Mouse (Mus musculus): Measurements from ENCODE around the gene Tpcn1. TPM values are rescaled to one million over a fixed set of nuclear protein-coding genes. Genes with fewer than 3 reads are reported as not detected.

Tpcn1 gene
- polyA plus RNA-seq, 1 experiment from 2014 or later, result 12.4 TPM

DNA sequence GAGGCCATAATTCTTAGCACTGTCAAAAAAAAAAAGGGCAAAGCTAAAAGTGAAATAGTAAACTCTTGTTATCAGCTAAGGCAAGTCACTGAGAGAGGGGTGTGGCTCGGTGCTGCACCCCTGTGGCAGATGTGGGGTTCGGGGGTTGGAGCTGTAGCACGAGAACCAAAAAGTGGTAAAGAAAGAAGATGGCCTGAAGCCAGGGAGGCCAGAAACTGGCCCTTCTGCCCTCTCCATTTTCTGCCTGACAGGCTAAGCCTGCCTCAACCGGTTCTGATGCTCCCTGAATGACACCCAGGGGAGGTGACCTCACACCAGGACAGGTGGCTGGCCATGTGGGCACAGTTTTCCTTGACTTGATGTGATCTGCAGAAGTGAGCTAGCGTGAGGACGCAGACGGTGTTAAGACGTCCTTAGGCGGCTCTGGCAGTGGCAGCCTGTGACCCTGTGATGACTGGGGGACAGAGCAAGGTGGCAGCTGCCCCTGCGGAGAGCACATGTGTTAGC is 10.5 kb downstream of the Tpcn1 start:
- no peak for ATAC-seq (replicated peaks; ENCODE audit: insufficient number of reproducible peaks, insufficient read depth, low FRiP score, low read depth)
- peaks cover 3% of the 10 kb centered on the region; the same call in 1 of the 2 replicates for H3K36me3 ChIP-seq
- no peaks in the 10 kb centered on the region for H3K27me3 ChIP-seq
- no peak overlapping the region for H3K4me3 ChIP-seq
- no peaks in the 10 kb centered on the region for H3K9me3 ChIP-seq (replicated peaks)
- WGBS, result 47% methylated on average over 10 of the region's 10 CpGs
- peak overlapping the region; percentile 69; the same call in 1 of the 2 replicates for H3K27ac ChIP-seq
- H3K4me2 ChIP-seq, result no peak overlapping the region
- no peak overlapping the region for H3K9ac ChIP-seq
- H3K4me1 ChIP-seq (replicated peaks), result peaks cover 41% of the 10 kb centered on the region

DNA sequence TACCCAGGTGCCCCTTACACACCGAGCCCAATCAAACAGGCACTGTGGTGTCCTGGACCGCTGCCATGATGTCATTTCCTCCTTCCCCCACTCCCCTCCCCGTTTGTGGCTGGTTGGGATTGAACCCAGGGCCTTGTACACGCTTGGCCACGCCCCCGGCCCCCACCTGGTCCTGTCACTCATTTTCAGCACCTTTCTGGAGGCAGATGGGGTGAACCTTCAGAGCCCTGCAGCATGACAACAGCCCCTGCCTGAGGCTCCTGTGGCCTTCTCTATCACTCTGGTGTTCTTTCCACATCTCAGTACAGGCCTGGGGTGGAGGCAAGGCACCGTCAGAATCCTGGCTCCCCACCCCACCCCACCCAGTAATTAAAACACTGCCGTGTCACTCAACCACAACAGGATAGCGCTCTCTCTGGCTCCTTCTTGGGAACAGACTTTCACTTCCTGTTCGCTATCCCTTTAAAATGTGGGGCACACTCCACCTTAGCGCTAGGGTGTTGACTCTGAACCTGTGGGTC is 11.6 kb downstream of the Tpcn1 start:
- Histone ChIP-seq H3K4me2 (no peak overlapping the region), H3K36me3 (peaks cover 3% of the 10 kb centered on the region; the same call in 1 of the 2 replicates), H3K9me3 (replicated peaks) (no peaks in the 10 kb centered on the region), H3K4me1 (replicated peaks) (peaks cover 39% of the 10 kb centered on the region), H3K9ac (no peak overlapping the region), H3K27me3 (no peaks in the 10 kb centered on the region), H3K4me3 (no peak overlapping the region), H3K27ac (no peak overlapping the region)
- WGBS, result 63% methylated on average over 11 of the region's 11 CpGs
- ATAC-seq (replicated peaks; ENCODE audit: insufficient number of reproducible peaks, insufficient read depth, low FRiP score, low read depth), result no peak

DNA sequence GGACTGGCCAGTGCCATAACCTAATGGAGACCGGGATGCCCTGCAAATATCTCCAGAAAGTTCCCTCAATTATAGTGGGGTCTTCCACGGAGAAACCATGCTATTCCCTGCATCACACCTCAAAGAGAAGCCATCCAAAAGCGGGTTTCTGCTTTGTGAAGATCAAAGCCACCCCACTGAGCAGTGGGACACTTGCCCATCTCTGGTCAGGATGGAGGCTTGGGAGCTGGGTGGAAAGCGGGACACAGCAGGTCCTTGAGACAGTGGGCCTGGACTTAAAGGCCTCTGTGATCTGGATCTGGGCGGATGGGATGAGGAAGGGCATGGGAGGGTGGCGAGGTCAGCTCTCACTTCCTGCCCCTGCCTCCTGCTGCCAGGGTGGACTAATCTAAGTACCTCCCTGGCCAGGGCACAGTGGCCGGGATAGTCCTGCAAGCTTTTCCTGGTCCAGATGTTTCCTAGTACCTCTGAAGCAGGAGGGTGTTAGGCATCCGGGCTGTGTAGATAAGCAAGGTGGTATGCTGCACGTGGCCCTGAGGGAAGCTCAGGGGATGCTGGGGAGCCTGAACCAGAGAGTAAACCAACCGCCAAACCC is 13.9 kb downstream of the Tpcn1 start:
- H3K4me3 ChIP-seq, result no peak overlapping the region
- H3K27me3 ChIP-seq, result no peaks in the 10 kb centered on the region
- H3K9me3 ChIP-seq (replicated peaks), result no peaks in the 10 kb centered on the region
- WGBS, result 57% methylated on average over 10 of the region's 10 CpGs
- H3K4me1 ChIP-seq (replicated peaks), result peaks cover 47% of the 10 kb centered on the region
- no peak for ATAC-seq (replicated peaks; ENCODE audit: insufficient number of reproducible peaks, insufficient read depth, low FRiP score, low read depth)
- H3K27ac ChIP-seq, result no peak overlapping the region
- H3K36me3 ChIP-seq, result no peaks in the 10 kb centered on the region
- no peak overlapping the region for H3K4me2 ChIP-seq
- no peak overlapping the region for H3K9ac ChIP-seq

DNA sequence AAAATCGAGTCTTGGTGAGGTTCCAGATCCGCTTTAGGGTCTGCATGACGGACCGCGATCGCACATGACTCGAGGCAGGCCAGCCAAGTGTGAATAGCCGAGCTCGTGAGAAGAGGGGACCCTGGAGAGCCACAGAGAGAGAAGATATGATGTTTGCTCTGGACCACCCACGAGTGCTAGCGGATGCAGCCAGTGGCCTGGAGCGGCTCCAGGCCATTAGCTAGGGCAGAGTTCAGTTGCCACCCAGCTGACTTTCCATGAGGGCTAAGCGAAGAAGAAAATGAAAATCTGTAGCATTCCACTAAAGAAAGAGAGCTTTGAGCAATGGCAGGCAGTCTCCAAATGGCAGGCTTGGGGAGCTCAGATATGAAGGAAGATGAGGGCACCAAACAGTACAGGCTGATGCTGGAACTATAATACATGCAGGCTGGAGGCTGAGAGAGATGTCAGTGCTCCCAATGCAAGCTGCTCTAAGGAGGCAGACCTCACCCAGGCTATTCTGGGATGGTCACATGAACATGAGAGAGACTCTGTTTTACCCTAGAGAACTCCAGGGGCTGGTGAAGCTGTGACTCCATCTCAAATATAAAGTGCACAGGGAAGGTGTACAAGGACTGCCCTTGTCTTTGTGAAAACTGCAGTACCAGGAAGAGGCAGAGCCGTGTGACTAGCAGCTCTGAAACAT is 17.3 kb downstream of the Tpcn1 start:
- no peak overlapping the region for H3K9ac ChIP-seq
- no peak overlapping the region for H3K4me3 ChIP-seq
- ATAC-seq (replicated peaks; ENCODE audit: insufficient number of reproducible peaks, insufficient read depth, low FRiP score, low read depth), result 0 out of 2 replicates have a peak, but pooled peaks have one; percentile 24
- 59% methylated on average over 14 of the region's 14 CpGs for WGBS
- H3K9me3 ChIP-seq (replicated peaks), result no peaks in the 10 kb centered on the region
- H3K27me3 ChIP-seq, result no peaks in the 10 kb centered on the region
- peaks cover 54% of the 10 kb centered on the region for H3K4me1 ChIP-seq (replicated peaks)
- H3K36me3 ChIP-seq, result no peaks in the 10 kb centered on the region
- H3K27ac ChIP-seq, result peak overlapping the region; percentile 31; the same call in 1 of the 2 replicates
- no peak overlapping the region for H3K4me2 ChIP-seq

DNA sequence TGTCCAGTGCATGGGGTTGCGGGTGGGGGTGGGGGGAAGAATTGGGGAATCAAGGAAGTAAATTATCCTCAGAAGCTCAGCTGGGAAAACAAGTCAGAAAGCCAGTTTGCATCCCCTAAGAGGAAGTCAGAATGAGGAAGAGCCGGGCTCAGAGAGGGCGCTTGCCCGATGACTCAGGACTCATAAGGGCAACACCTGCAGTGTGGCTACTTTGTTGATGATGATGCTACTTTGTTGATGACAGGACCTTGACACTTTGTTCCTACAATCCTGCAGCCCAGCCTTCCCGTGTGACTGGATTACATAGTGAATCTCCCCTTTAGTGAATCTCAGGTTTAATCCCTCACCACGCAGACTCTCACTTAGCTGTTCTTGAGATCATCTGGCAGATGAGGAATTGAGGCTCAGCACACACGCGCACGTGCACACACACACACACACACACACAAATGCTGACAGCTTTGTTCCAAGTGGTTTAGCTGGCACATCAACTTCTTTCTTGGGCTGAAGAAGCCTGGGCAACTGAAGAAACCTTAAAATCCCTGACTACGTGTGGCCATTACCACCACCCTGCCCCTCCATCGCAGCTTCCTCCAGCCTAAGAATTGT is 18.1 kb downstream of the Tpcn1 start:
- Histone ChIP-seq H3K4me3 (no peak overlapping the region), H3K9ac (no peak overlapping the region), H3K4me1 (replicated peaks) (peaks cover 62% of the 10 kb centered on the region), H3K27ac (no peak overlapping the region), H3K4me2 (no peak overlapping the region), H3K9me3 (replicated peaks) (no peaks in the 10 kb centered on the region), H3K27me3 (no peaks in the 10 kb centered on the region), H3K36me3 (no peaks in the 10 kb centered on the region)
- WGBS, result 83% methylated on average over 11 of the region's 11 CpGs
- ATAC-seq (replicated peaks; ENCODE audit: insufficient number of reproducible peaks, insufficient read depth, low FRiP score, low read depth), result no peak

DNA sequence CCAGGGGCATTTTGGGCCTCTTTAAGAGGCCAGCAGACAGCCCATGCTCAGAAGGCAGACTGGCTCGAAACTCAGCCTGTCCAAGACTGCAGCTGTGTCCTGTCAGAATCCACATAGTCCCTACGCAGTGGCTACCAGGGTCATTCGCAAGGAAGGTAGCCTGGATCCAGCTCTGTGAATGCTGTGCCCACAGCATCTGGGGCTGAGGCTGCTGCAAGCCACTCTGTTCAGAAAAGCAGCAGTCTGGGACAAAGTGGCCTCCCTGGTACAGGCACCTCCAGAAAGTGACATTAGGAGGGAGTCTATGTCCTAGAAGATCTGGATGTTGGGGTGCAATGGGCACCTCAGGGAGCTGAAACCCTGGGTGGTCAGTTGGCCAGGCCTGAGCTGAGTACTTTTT is 18.7 kb downstream of the Tpcn1 start:
- H3K4me2 ChIP-seq, result no peak overlapping the region
- H3K36me3 ChIP-seq, result no peaks in the 10 kb centered on the region
- H3K9ac ChIP-seq, result no peak overlapping the region
- ATAC-seq (replicated peaks; ENCODE audit: insufficient number of reproducible peaks, insufficient read depth, low FRiP score, low read depth), result no peak
- H3K4me3 ChIP-seq, result no peak overlapping the region
- no peaks in the 10 kb centered on the region for H3K9me3 ChIP-seq (replicated peaks)
- H3K27ac ChIP-seq, result no peak overlapping the region
- peaks cover 67% of the 10 kb centered on the region for H3K4me1 ChIP-seq (replicated peaks)
- no peaks in the 10 kb centered on the region for H3K27me3 ChIP-seq
- 75% methylated on average over 3 of the region's 3 CpGs for WGBS

DNA sequence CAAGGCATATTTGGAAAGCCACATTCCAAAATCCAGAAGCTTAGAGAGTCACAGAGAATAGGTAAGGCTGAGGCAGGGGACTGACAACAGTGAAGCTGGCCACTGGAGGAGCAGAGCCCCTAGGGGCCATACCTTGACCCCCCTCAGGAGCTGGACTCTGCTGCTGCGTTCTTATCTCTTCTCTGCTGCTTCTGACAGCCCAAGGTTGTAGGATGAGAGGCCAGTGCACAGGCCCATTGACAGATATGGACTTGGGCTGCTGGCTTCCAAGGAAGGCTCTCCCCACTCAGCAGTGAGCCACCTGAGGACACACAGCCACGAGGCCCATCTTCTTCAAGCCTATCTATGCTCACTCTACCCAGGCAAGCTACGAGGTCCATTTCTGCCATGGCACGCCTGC is 19.5 kb downstream of the Tpcn1 start:
- WGBS, result 57% methylated on average over 4 of the region's 4 CpGs
- ATAC-seq (replicated peaks; ENCODE audit: insufficient number of reproducible peaks, insufficient read depth, low FRiP score, low read depth), result no peak
- Histone ChIP-seq H3K27me3 (no peaks in the 10 kb centered on the region), H3K27ac (no peak overlapping the region), H3K9ac (no peak overlapping the region), H3K4me1 (replicated peaks) (peaks cover 68% of the 10 kb centered on the region), H3K36me3 (no peaks in the 10 kb centered on the region), H3K4me3 (no peak overlapping the region), H3K9me3 (replicated peaks) (no peaks in the 10 kb centered on the region), H3K4me2 (no peak overlapping the region)

DNA sequence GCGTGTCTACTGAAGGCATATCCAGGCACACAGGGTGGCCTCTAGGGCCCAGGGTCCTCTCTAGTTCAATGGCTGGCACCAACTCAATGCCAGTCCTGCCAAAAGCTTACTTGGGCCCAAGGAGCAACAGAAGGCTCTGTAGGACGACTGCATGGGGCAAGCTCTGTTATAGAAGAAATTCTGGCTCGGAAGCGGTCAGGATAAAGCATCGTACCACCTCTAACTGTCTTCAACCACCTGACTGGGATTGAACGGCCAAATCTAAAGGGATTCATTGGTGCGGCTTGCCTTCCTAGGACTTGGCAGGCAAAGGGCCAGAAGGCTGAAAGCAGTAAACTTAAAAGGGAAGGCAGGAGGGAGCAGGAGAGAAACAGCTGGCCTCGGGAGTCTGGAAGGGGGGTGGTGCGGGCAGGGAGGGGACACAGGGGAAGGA is 20.1 kb downstream of the Tpcn1 start:
- no peak overlapping the region for H3K9ac ChIP-seq
- 60% methylated on average over 9 of the region's 9 CpGs for whole genome bisulfite sequencing
- no peak overlapping the region for H3K4me2 ChIP-seq
- H3K4me3 ChIP-seq, result no peak overlapping the region
- H3K9me3 ChIP-seq (replicated peaks), result no peaks in the 10 kb centered on the region
- no peak for ATAC-seq (replicated peaks; ENCODE audit: insufficient number of reproducible peaks, insufficient read depth, low FRiP score, low read depth)
- H3K27ac ChIP-seq, result no peak overlapping the region
- H3K4me1 ChIP-seq (replicated peaks), result peaks cover 74% of the 10 kb centered on the region
- no peaks in the 10 kb centered on the region for H3K36me3 ChIP-seq
- no peaks in the 10 kb centered on the region for H3K27me3 ChIP-seq

DNA sequence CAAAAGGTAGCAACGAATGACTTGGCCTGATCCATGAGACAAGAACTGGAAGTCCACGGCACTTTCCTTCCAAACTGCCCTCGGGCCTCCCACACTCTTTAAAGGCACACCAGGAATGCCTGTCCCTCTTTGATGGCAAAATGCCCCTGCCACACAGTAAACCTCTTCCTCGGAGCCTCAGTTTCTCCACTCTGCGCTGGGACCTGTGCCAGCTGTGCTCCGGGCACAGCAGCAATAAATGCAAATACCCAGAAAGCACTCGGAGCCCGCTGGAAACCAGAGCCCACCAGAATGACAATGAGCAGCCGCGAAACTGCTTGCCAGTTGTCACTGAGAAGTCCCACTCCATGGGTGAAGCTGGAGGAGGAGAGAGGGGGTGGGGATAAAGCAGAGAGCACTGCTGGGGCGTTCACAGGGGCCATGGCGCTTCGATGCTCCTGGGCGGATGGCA is 20.7 kb downstream of the Tpcn1 start:
- Histone ChIP-seq H3K4me1 (replicated peaks) (peaks cover 80% of the 10 kb centered on the region), H3K4me3 (no peak overlapping the region), H3K27ac (peak overlapping the region; percentile 29; the same call in 1 of the 2 replicates), H3K9ac (no peak overlapping the region), H3K27me3 (no peaks in the 10 kb centered on the region), H3K36me3 (no peaks in the 10 kb centered on the region), H3K9me3 (replicated peaks) (no peaks in the 10 kb centered on the region), H3K4me2 (no peak overlapping the region)
- WGBS, result 65% methylated on average over 14 of the region's 14 CpGs
- ATAC-seq (replicated peaks; ENCODE audit: insufficient number of reproducible peaks, insufficient read depth, low FRiP score, low read depth), result no peak

DNA sequence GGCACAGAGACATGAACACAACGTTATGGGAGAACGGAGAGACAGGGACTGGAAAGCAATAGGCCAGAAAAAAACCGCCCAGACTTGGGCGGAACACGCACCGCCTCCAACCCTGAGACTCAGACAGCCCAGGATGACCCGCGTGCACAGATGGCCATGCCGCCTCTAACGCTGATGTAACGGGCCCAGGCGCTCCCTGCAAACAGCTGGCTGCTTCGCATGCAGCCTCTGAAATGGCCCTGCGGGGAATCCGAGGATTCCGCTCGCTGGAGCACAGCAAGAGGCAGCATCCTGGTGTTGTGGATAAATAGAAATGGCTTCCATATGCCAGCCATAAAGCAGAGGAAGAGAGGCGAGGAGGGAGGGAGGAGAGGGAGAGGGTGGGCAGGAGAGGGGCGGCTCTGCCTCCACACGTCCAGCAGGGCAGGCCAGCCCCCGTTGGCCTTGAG is 21.2 kb downstream of the Tpcn1 start:
- Histone ChIP-seq H3K27ac (peak overlapping the region; percentile 29; the same call in 1 of the 2 replicates), H3K9me3 (replicated peaks) (no peaks in the 10 kb centered on the region), H3K4me3 (no peak overlapping the region), H3K9ac (0 out of 2 replicates have a peak overlapping the region, but pooled peaks have one; percentile 16), H3K27me3 (no peaks in the 10 kb centered on the region), H3K4me1 (replicated peaks) (peaks cover 82% of the 10 kb centered on the region), H3K4me2 (no peak overlapping the region), H3K36me3 (no peaks in the 10 kb centered on the region)
- no peak for ATAC-seq (replicated peaks; ENCODE audit: insufficient number of reproducible peaks, insufficient read depth, low FRiP score, low read depth)
- 52% methylated on average over 21 of the region's 21 CpGs for WGBS

DNA sequence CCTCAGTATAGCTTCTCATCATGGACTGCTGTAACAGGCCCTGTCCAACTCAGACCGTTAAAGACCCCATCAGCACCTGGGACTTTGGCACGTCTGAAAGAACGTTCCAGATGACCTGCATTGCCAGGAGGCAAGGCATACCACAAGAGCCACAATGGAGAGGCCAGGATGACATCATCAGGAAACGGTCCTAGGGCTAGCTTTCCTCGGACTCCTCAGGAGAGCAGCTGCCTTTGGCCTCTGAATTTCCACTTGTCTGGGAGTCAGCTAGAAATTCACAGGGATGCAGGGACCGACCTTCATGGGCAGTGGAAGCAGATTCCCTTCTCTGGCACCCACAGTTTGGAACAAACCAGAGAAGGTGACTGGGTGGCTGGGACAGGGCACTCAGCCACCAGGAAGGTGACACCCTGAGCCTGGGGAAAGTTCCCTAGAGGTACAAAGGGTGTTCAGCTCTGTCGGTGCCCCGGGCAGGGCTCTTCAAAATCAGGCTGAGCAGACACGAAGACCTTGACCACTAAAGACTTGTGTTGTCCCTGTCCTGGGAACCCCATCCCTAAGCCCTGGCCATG is 21.7 kb downstream of the Tpcn1 start:
- WGBS, result 44% methylated on average over 9 of the region's 9 CpGs
- ATAC-seq (replicated peaks; ENCODE audit: insufficient number of reproducible peaks, insufficient read depth, low FRiP score, low read depth), result no peak
- H3K36me3 ChIP-seq, result no peaks in the 10 kb centered on the region
- H3K27ac ChIP-seq, result peak overlapping the region; percentile 58; the same call in 1 of the 2 replicates
- H3K4me1 ChIP-seq (replicated peaks), result peaks cover 79% of the 10 kb centered on the region
- H3K9ac ChIP-seq, result 0 out of 2 replicates have a peak overlapping the region, but pooled peaks have one; percentile 3
- no peak overlapping the region for H3K4me2 ChIP-seq
- no peaks in the 10 kb centered on the region for H3K9me3 ChIP-seq (replicated peaks)
- no peaks in the 10 kb centered on the region for H3K27me3 ChIP-seq
- no peak overlapping the region for H3K4me3 ChIP-seq
